Mouse (Mus musculus): Measurements from ENCODE around the gene Scyl1.
"Not testable (repeated sequence)": the region's sequence is repeated elsewhere in the genome, so short reads cannot be mapped to it uniquely, and the experiment has no call there.

The Scyl1 gene

GRCm38 (mm10) chr19:5770925-5771860 is at the start of gene Scyl1:
Gene Scyl1, minus strand, starts transcription at chr19:5771419.
- peak; percentile 97 for DNase-seq (ENCODE audit: inconsistent ontology term)

- peak; percentile 59 for DNase-seq (ENCODE audit: inconsistent ontology term)
These were observed 48.3 kb upstream of the Scyl1 start for GRCm38 (mm10) chr19:5819549-5819948.

DNA sequence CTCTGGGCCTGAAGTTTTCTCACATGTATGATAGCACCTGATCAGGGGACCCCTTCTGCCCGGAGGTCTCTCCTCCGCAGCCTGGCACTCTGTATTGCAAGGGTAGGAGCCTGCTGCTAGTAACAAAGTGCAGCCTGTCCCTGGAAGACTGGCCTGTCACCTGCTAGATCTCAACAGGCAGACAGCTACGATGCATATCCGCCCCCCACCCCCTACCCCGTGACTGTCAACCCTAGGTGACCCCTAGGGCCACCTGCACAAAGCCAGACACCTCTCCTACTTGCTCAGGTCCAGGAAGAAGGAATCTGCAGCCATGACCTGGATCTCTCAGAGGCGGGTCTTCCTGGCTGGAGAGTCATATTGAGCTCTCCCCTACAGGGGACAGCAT is 47.4 kb upstream of the Scyl1 start:
- no peak for DNase-seq (ENCODE audit: inconsistent ontology term)

DNA sequence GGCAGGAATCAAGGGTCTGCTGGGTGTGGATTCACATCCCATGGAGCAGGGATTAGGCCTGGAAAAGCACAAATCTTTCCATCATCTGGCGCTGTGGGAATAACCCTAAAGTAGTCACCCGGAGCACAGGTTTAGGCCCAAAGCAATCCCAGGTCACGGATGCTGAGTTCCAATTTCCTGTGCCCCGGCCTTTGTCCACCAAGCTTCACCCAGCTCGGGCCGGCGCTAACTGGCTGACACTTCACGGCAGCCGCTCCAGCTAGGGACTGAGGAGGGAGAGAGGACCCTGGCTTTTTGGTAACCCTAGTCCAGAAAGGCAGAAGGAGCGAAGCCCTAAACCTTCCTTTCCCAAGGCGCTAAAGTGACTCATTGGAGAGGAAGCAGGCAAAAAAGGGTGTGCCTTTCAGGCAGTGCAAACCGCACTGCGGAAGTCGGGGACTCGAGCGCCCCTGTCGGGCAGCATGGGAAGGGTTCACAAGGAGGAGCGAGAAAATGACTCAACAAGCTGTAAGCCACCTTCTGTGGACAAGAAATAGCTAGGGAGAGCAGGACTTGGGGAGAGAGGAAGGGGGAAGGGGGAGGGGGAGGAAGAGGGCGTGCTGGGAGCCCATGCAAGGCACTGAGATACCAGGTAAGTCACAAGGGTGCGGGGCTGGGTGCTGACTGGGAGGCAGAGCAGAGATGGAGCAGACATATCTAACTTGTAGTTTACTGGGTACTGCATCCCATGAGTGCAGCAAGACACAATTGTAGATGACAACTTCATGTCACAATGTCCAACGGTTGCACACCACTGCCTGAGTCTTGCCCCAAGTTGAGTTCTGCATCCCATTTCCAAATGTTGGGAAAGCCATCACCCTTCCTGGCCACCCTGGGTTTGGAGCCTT is 46.7 kb upstream of the Scyl1 start:
- peak; percentile 91 for DNase-seq (ENCODE audit: inconsistent ontology term)

- no peak for DNase-seq (ENCODE audit: inconsistent ontology term)
These were observed 44.7 kb upstream of the Scyl1 start for GRCm38 (mm10) chr19:5815928-5816327.

DNA sequence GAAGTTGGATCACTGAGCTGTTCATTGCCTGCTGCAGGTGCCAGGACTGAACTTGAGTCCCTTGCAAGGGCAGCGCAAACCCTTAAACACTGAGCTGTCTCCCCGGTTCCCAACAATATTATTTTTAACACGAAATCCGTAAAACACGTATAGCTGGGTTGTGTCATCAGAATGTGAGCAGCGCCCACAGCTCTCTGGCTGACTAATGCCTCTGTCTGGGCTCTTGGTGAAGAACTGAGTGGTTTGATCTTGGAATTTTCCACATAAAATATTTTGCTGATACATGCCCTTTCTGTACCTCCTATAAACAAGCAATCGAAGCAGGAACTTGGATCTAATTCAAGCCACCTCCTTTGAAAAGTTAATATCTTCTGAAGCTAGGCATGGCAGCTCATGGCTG is 43.8 kb upstream of the Scyl1 start:
- DNase-seq (ENCODE audit: inconsistent ontology term) = no peak

DNA sequence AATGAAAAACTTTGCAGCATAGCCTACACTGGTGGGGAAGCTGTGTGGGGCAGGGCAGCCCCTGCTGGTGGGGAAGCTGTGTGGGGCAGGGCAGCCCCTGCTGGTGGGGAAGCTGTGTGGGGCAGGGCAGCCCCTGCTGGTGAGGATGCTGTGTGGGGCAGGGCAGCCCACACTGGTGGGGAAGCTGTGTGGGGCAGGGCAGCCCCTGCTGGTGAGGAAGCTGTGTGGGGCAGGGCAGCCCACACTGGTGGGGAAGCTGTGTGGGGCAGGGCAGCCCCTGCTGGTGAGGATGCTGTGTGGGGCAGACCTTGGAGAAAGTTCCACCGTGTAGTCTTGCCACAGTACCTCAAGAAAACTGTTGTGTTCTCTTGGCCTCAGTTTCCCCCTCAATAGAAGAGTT is 42.8 kb upstream of the Scyl1 start:
- not testable (repeated sequence) for DNase-seq (ENCODE audit: inconsistent ontology term)

- DNase-seq (ENCODE audit: inconsistent ontology term) = no peak
These were observed 42.3 kb upstream of the Scyl1 start for GRCm38 (mm10) chr19:5813567-5813966.

- DNase-seq (ENCODE audit: inconsistent ontology term) = peak; percentile 91
These were observed 40.7 kb upstream of the Scyl1 start for GRCm38 (mm10) chr19:5811771-5812504.

- no peak for DNase-seq (ENCODE audit: inconsistent ontology term)
These were observed 39.8 kb upstream of the Scyl1 start for GRCm38 (mm10) chr19:5810840-5811563.

DNA sequence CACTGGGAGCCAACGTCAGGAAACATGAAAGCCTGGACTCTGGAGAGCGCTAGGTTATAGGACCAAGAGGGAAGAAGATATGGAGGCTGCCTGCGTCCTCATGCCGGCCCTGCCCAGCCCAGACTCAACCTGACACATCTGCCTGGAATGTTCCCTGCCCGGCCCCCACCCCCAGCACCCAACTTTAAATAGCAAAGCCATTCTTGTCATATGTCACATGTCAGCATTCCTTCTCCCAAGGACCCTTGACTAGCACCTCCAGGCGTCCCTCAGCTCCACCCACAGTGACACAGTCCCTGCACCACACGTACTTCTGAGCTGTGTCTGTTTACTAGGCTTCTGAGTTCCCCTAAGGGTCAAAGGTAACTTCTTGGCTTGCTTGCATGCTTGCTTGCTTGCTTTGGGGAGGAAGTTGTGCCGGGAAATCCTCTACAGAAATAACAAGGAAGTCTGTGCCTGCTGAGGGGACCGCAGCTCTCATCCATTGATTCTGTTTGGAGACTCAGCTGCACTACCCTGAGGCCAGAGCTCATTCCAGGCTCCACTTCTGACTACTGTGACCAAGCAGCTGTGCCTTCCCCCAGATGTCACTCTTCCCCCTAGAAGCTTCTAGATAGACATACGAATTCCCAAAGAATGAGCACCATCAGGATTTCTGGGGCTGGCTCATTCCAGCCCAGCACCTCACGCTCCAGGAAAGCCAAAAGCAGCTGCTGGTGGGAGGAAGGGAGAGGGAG is 39.1 kb upstream of the Scyl1 start:
- DNase-seq (ENCODE audit: inconsistent ontology term) = peak; percentile 88

- DNase-seq (ENCODE audit: inconsistent ontology term) = no peak
These were observed 38.5 kb upstream of the Scyl1 start for GRCm38 (mm10) chr19:5809712-5810089.

DNA sequence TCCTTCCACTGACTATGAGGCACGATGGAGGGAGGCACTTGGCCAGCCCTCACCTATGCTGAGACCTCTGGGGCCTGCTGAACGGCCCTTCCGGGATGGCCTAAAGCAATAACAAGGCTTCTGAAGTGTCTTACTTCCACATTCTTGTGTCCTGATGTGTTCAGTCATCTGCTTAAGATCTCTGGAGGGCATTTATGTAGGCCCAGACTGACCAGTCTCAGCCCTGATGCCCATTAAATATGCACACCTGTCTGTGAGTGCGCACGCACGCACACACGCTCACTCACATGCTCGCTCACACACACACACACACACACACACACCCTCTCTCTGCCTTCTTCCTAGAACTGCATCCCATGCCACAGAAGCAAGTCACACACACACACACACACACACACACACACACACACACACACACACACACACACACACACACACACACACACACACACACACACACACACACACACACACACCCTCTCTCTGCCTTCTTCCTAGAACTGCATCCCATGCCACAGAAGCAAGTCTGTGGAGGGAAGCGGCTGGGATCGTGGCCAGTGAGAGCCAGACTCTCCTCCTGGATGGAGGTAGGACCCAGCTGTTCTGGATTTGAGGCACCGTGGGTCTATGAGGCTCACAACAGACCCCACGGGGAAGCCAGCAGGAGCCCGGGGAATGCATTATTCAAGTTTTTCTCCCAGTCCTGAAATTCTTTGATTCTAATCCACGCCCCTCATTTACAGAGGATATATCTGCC is 37.9 kb upstream of the Scyl1 start:
- DNase-seq (ENCODE audit: inconsistent ontology term) = no peak

GRCm38 (mm10) chr19:5807740-5808139 is 36.5 kb upstream of the Scyl1 start:
- DNase-seq (ENCODE audit: inconsistent ontology term) = no peak

DNA sequence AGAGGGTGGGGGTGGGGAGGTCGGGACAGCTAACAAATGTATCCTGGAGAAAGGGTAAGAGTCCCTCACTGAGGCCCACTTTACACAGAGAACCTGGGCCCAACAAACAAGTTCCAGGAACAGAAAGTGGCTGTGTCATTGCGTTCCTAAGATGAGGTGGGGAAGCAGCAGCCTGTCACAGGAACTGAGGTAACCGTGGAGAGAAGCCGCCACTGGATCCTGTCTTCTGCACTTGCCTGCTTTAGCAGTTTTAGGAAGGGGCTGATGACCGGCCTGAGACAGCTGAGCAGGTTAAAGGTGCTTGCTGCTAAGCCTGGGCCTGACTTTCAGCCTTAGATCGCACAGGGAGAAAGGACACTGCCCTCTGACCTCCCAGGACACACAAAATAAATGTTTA is 35.6 kb upstream of the Scyl1 start:
- no peak for DNase-seq (ENCODE audit: inconsistent ontology term)

DNA sequence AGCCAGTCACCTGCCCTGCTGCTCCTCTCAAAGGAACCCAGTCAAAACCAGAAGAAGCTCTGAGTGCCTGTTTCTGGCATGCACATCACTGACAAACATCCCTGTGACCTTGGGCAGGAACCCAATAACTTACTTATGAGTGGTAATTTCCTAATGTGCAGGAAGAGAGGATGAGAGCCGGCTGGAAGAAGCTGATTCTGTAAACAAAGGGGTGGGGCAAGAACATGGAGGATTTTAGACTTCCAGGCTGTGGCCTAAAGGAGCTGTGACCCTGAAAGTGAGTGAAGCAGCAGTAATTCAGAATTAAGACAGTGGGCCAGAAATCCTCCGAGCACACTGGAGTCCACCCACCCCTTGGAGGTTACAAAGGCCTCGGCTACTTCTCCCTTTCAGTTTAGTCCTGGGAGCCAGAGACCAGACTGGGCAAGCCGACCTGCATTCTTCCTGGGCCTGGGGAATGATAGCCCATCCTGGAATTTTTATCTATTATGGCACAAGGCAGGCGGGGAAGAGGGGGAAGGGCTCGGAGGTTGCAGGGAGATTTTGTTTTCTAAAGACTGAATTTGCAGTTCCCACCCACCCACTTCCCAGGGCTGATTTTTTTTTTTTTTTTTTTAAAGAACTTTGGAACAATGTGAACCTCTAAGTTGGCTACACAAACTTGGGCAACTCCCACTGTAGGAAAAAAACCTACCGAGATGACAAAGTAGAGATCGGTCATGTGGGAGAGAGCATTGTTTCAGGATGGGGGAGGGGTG is 35.0 kb upstream of the Scyl1 start:
- peak; percentile 93 for DNase-seq (ENCODE audit: inconsistent ontology term)

GRCm38 (mm10) chr19:5804371-5804899 is 33.2 kb upstream of the Scyl1 start:
- DNase-seq (ENCODE audit: inconsistent ontology term) = peak; percentile 65

DNA sequence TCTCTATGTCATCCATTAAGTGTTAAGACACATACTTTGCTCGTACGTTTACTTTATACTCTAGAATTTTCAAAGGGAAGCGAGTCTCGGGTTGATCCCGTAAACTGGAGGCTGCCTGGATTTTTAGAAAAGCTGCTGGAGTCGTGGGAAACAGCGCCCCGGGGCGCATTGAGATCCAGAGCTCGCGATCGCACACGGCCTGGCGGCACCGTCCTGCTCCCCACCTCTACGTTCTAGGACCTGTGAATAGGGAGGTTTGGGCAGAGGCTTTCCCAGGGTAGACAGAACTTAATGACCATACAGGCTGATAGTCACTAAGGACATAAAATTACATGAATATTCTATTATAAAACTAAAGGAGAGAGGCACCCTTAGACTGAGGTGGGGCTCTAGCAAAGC is 32.7 kb upstream of the Scyl1 start:
- DNase-seq (ENCODE audit: inconsistent ontology term) = no peak
